Mouse (Mus musculus) heart, adult 18-20 months (tissue): ENCODE measurements at regions not wholly inside any gene's neighbourhood (a gene's known extent, or its start where the extent isn't known, plus 50 kb on each side); places are given as distances from the start of the nearest gene placed in this dataset.

Source experiments
- DNase-seq, 2 experiments: peaks; one replicate each; pipeline ENCODE4 v3.0.0; 2021 to 2022; ENCODE audit warnings: mixed read lengths in 1 of 2

GRCm38 (mm10) chr1:121842381-121843075 is 274.7 kb upstream of the Ddx18 start:
- DNase-seq, result no peak

- DNase-seq, result no peak
Measured at GRCm38 (mm10) chr1:121833559-121833958, 265.8 kb upstream of the Ddx18 start.

GRCm38 (mm10) chr1:121830242-121830641 is 262.5 kb upstream of the Ddx18 start:
- no peak for DNase-seq

GRCm38 (mm10) chr1:121822950-121823349 is 255.2 kb upstream of the Ddx18 start:
- no peak for DNase-seq

- DNase-seq, result no peak
Measured at GRCm38 (mm10) chr1:121803338-121803737, 235.5 kb upstream of the Ddx18 start.

GRCm38 (mm10) chr1:121802476-121802875 is 234.7 kb upstream of the Ddx18 start:
- DNase-seq, result no peak

GRCm38 (mm10) chr1:121798502-121798901 is 230.7 kb upstream of the Ddx18 start:
- no peak for DNase-seq

- no peak for DNase-seq
Measured at GRCm38 (mm10) chr1:121795024-121795786, 227.4 kb upstream of the Ddx18 start.

GRCm38 (mm10) chr1:121785631-121786030 is 217.8 kb upstream of the Ddx18 start:
- DNase-seq, result no peak

- DNase-seq, result no peak
Measured at GRCm38 (mm10) chr1:121773988-121774387, 206.2 kb upstream of the Ddx18 start.

- no peak for DNase-seq
Measured at GRCm38 (mm10) chr1:121771444-121771843, 203.7 kb upstream of the Ddx18 start.

- DNase-seq, result no peak
Measured at GRCm38 (mm10) chr1:121770936-121771335, 203.1 kb upstream of the Ddx18 start.

- DNase-seq, result no peak
Measured at GRCm38 (mm10) chr1:121760086-121760485, 192.3 kb upstream of the Ddx18 start.

- no peak for DNase-seq
Measured at GRCm38 (mm10) chr1:121745181-121745580, 177.4 kb upstream of the Ddx18 start.

- no peak for DNase-seq
Measured at GRCm38 (mm10) chr1:121735113-121735719, 167.4 kb upstream of the Ddx18 start.

GRCm38 (mm10) chr1:121734456-121735112 is 166.8 kb upstream of the Ddx18 start:
- no peak for DNase-seq

- DNase-seq, result no peak
Measured at GRCm38 (mm10) chr1:121709317-121709860, 141.6 kb upstream of the Ddx18 start.

- DNase-seq, result peak in 1 of 2 experiments; percentile 3
Measured at GRCm38 (mm10) chr1:121708301-121708700, 140.5 kb upstream of the Ddx18 start.

GRCm38 (mm10) chr1:121701826-121702225 is 134.0 kb upstream of the Ddx18 start:
- DNase-seq, result no peak

- DNase-seq, result no peak
Measured at GRCm38 (mm10) chr1:121653901-121654300, 86.1 kb upstream of the Ddx18 start.

- DNase-seq, result no peak
Measured at GRCm38 (mm10) chr1:121650071-121650470, 82.3 kb upstream of the Ddx18 start.

GRCm38 (mm10) chr1:121631466-121631865 is 63.7 kb upstream of the Ddx18 start:
- DNase-seq, result peak; percentile 33 to 57
